Comparison of ENCODE assay signal across 10 mouse cellular contexts in genomic region chr12:5214266-5214665, GRCm38 (mm10).
DNase-seq lines count a peak whose midpoint lies in the region; ATAC-seq and TF ChIP-seq lines count a peak whose summit lies in the region.
"Had no signal": no experiment of that assay in that cellular context is flagged by ENCODE, and none has a peak within 500 bp of the region (broad histone marks: within the 10 kb centered on the region; RNA-seq: fewer than 3 reads in every experiment).

No protein-coding gene starts in this region.

- H3K4me1 ChIP-seq in hindbrain, embryonic 13.5 days (replicated peaks): peaks cover 85% of the 10 kb centered on the region
- H3K4me1 ChIP-seq in hindbrain, embryonic 11.5 days (replicated peaks; ENCODE audit: control insufficient read depth, insufficient read depth, low read length): peaks cover 11% of the 10 kb centered on the region
- H3K4me1 ChIP-seq in spleen, adult 2 months (ENCODE audit: control insufficient read depth, insufficient read depth, insufficient read length): no peaks in the 10 kb centered on the region

- H3K4me3 ChIP-seq in hindbrain, embryonic 13.5 days: no peak overlapping the region
- H3K4me3 ChIP-seq in hindbrain, embryonic 11.5 days (ENCODE audit: low read depth, low read length): no peak overlapping the region
- no peak overlapping the region for H3K4me3 ChIP-seq in spleen, adult 2 months (ENCODE audit: extremely low read depth, insufficient read depth, insufficient read length)
- H3K4me3 ChIP-seq: embryonic facial prominence, embryonic 13.5 days had no signal

- WGBS in hindbrain, embryonic 13.5 days: 73% methylated on average over 9 of the region's 9 CpGs
- WGBS in hindbrain, embryonic 11.5 days: 80% methylated on average over 9 of the region's 9 CpGs
- WGBS in spleen, adult 2 months: 79% methylated on average over 9 of the region's 9 CpGs

- no peak for TF ChIP-seq CTCF in spleen, adult 2 months (IDR thresholded peaks at IDR 0.05; ENCODE audit: extremely low read depth, insufficient read depth, insufficient read length, insufficient replicate concordance)

- peak; percentile 49 for DNase-seq in adrenal gland, adult 8-10 months
- no peak for DNase-seq in adrenal gland, postnatal 25 days
- DNase-seq in hindbrain, embryonic 11.5 days (ENCODE audit: low spot score): no peak
- DNase-seq in spleen, adult 2 months (ENCODE audit: low read depth in 1 of 2, low spot score in 2 of 2): no peak
- no peak for DNase-seq in spleen, postnatal 36 days (ENCODE audit: low spot score in 2 of 2)
- DNase-seq in testis, postnatal 10 days (ENCODE audit: low spot score): peak; percentile 36

- H3K36me3 ChIP-seq in hindbrain, embryonic 13.5 days: no peaks in the 10 kb centered on the region
- no peaks in the 10 kb centered on the region for H3K36me3 ChIP-seq in hindbrain, embryonic 11.5 days (ENCODE audit: control insufficient read depth, insufficient read depth, low read length)
- no peaks in the 10 kb centered on the region for H3K36me3 ChIP-seq in spleen, adult 2 months (ENCODE audit: control insufficient read depth, insufficient read depth, low read length)

- no peak overlapping the region for H3K9ac ChIP-seq in hindbrain, embryonic 13.5 days
- no peak overlapping the region for H3K9ac ChIP-seq in hindbrain, embryonic 11.5 days (ENCODE audit: low read depth, low read length)
- H3K9ac ChIP-seq: liver, postnatal 0 days had no signal

- no peaks in the 10 kb centered on the region for H3K27me3 ChIP-seq in hindbrain, embryonic 13.5 days
- H3K27me3 ChIP-seq in hindbrain, embryonic 11.5 days (ENCODE audit: control insufficient read depth, insufficient read depth, low read length): no peaks in the 10 kb centered on the region
- H3K27me3 ChIP-seq in spleen, adult 2 months (ENCODE audit: control insufficient read depth, insufficient read depth, low read length): no peaks in the 10 kb centered on the region
- H3K27me3 ChIP-seq: embryonic facial prominence, embryonic 13.5 days had no signal

- no peak for ATAC-seq in hindbrain, embryonic 13.5 days (ENCODE audit: low FRiP score)
- ATAC-seq in hindbrain, embryonic 11.5 days (ENCODE audit: low FRiP score): no peak
- no peak for ATAC-seq in megakaryocyte, adult 5-6 weeks (ENCODE audit: poor library complexity, severe bottlenecking)

- H3K9me3 ChIP-seq in hindbrain, embryonic 13.5 days: no peaks in the 10 kb centered on the region
- no peaks in the 10 kb centered on the region for H3K9me3 ChIP-seq in hindbrain, embryonic 11.5 days (ENCODE audit: control insufficient read depth, low read length)
- H3K9me3 ChIP-seq: embryonic facial prominence, embryonic 13.5 days had no signal

- peak overlapping the region; percentile 70; the same call in 1 of the 2 replicates for H3K27ac ChIP-seq in hindbrain, embryonic 13.5 days
- no peak overlapping the region for H3K27ac ChIP-seq in hindbrain, embryonic 11.5 days (ENCODE audit: low read depth, low read length)
- H3K27ac ChIP-seq in spleen, adult 2 months (ENCODE audit: insufficient read depth, low read length): peak overlapping the region; percentile 48

- H3K4me2 ChIP-seq in hindbrain, embryonic 13.5 days: no peak overlapping the region
- no peak overlapping the region for H3K4me2 ChIP-seq in hindbrain, embryonic 11.5 days (replicated peaks; ENCODE audit: low read depth, low read length)
- H3K4me2 ChIP-seq: embryonic facial prominence, embryonic 13.5 days had no signal

- no peak for TF ChIP-seq POLR2A in spleen, adult 2 months (IDR thresholded peaks at IDR 0.05; ENCODE audit: low read depth, low read length)

Comparison
In these comparisons a context has a peak if more than half of its experiments do, and no peak if none do; other contexts are left out.
1. DNase-seq: peak in adrenal gland, adult 8-10 months (single experiment) and testis, postnatal 10 days (single experiment); none in adrenal gland, postnatal 25 days (single experiment), hindbrain, embryonic 11.5 days (single experiment), spleen, adult 2 months (0 of 2) and spleen, postnatal 36 days (0 of 2).